Mouse (Mus musculus): ENCODE measurements around the gene Coro1b. TPM values are rescaled to one million over a fixed set of nuclear protein-coding genes. Genes with fewer than 3 reads are reported as not detected.

Coro1b gene
- polyA plus RNA-seq, 1 experiment from 2014 or later, result 130 TPM

GRCm38 (mm10) chr19:4170723-4171392 is 22.4 kb downstream of the Coro1b start:
- Histone ChIP-seq H3K27ac (peak overlapping the region; percentile 37; the same call in 1 of the 2 replicates), H3K4me3 (peak overlapping the region; percentile 8; the same call in 1 of the 2 replicates), H3K9me3 (no peaks in the 10 kb centered on the region), H3K4me1 (peaks cover 37% of the 10 kb centered on the region), H3K36me3 (replicated peaks) (no peaks in the 10 kb centered on the region), H3K27me3 (ENCODE audit: poor library complexity, severe bottlenecking) (peaks cover 33% of the 10 kb centered on the region)
- DNase-seq (ENCODE audit: extremely low spot score, low spot score), result no peak
- 84% methylated on average over 10 of the region's 10 CpGs for WGBS

- no peaks in the 10 kb centered on the region for H3K36me3 ChIP-seq (replicated peaks)
- 77% methylated on average over 13 of the region's 13 CpGs for WGBS
- H3K4me1 ChIP-seq, result peaks cover 39% of the 10 kb centered on the region
- H3K27me3 ChIP-seq (ENCODE audit: poor library complexity, severe bottlenecking), result peaks cover 40% of the 10 kb centered on the region
- peak overlapping the region; percentile 8; the same call in 1 of the 2 replicates for H3K4me3 ChIP-seq
- no peak for DNase-seq (ENCODE audit: extremely low spot score, low spot score)
- H3K27ac ChIP-seq, result peak overlapping the region; percentile 37; the same call in 1 of the 2 replicates
- H3K9me3 ChIP-seq, result no peaks in the 10 kb centered on the region
Measured at GRCm38 (mm10) chr19:4171393-4172290, 23.2 kb downstream of the Coro1b start.

- 62% methylated on average over 11 of the region's 11 CpGs for whole genome bisulfite sequencing
- Histone ChIP-seq H3K4me3 (no peak overlapping the region), H3K9me3 (no peaks in the 10 kb centered on the region), H3K27me3 (ENCODE audit: poor library complexity, severe bottlenecking) (peaks cover 44% of the 10 kb centered on the region), H3K4me1 (peaks cover 39% of the 10 kb centered on the region), H3K36me3 (replicated peaks) (no peaks in the 10 kb centered on the region), H3K27ac (no peak overlapping the region)
- DNase-seq (ENCODE audit: extremely low spot score, low spot score), result no peak
Measured at GRCm38 (mm10) chr19:4172925-4173324, 24.5 kb downstream of the Coro1b start.

- Histone ChIP-seq H3K9me3 (no peaks in the 10 kb centered on the region), H3K36me3 (replicated peaks) (no peaks in the 10 kb centered on the region), H3K27ac (peak within 1 kb of the TSS; percentile 62), H3K4me1 (peaks cover 28% of the 10 kb centered on the region), H3K4me3 (peak within 1 kb of the TSS; percentile 31), H3K27me3 (ENCODE audit: poor library complexity, severe bottlenecking) (peaks cover 40% of the 10 kb centered on the region)
- 4% methylated on average over 11 of the region's 11 CpGs for WGBS
- no peak for DNase-seq (ENCODE audit: extremely low spot score, low spot score)
Measured at GRCm38 (mm10) chr19:4175368-4175947, 27.0 kb downstream of the Coro1b start, which contains the start of gene Carns1. Carns1 (minus strand) TSS chr19:4175479.

GRCm38 (mm10) chr19:4180411-4180810 is 32.0 kb downstream of the Coro1b start:
- Histone ChIP-seq H3K27ac (no peak overlapping the region), H3K9me3 (no peaks in the 10 kb centered on the region), H3K27me3 (ENCODE audit: poor library complexity, severe bottlenecking) (peaks cover 14% of the 10 kb centered on the region), H3K4me3 (no peak overlapping the region), H3K36me3 (replicated peaks) (no peaks in the 10 kb centered on the region), H3K4me1 (peaks cover 33% of the 10 kb centered on the region)
- 89% methylated on average over 7 of the region's 7 CpGs for WGBS
- no peak for DNase-seq (ENCODE audit: extremely low spot score, low spot score)

GRCm38 (mm10) chr19:4181892-4182291 is 33.5 kb downstream of the Coro1b start:
- no peak overlapping the region for H3K27ac ChIP-seq
- 49% methylated on average over 3 of the region's 3 CpGs for WGBS
- H3K27me3 ChIP-seq (ENCODE audit: poor library complexity, severe bottlenecking), result peaks cover 1% of the 10 kb centered on the region; the same call in 1 of the 2 replicates
- DNase-seq (ENCODE audit: extremely low spot score, low spot score), result no peak
- no peaks in the 10 kb centered on the region for H3K36me3 ChIP-seq (replicated peaks)
- H3K4me1 ChIP-seq, result peaks cover 30% of the 10 kb centered on the region
- H3K9me3 ChIP-seq, result no peaks in the 10 kb centered on the region
- no peak overlapping the region for H3K4me3 ChIP-seq

- no peaks in the 10 kb centered on the region for H3K27me3 ChIP-seq (ENCODE audit: poor library complexity, severe bottlenecking)
- H3K36me3 ChIP-seq (replicated peaks), result no peaks in the 10 kb centered on the region
- no peaks in the 10 kb centered on the region for H3K9me3 ChIP-seq
- H3K4me3 ChIP-seq, result no peak overlapping the region
- H3K4me1 ChIP-seq, result peaks cover 30% of the 10 kb centered on the region
- WGBS, result 82% methylated on average over 2 of the region's 2 CpGs
- no peak for DNase-seq (ENCODE audit: extremely low spot score, low spot score)
- 0 out of 2 replicates have a peak overlapping the region, but pooled peaks have one; percentile 4 for H3K27ac ChIP-seq
Measured at GRCm38 (mm10) chr19:4183689-4184088, 35.3 kb downstream of the Coro1b start.

- no peaks in the 10 kb centered on the region for H3K9me3 ChIP-seq
- no peak overlapping the region for H3K4me3 ChIP-seq
- H3K4me1 ChIP-seq, result peaks cover 30% of the 10 kb centered on the region
- H3K27me3 ChIP-seq (ENCODE audit: poor library complexity, severe bottlenecking), result no peaks in the 10 kb centered on the region
- WGBS, result 66% methylated on average over 15 of the region's 15 CpGs
- H3K27ac ChIP-seq, result 0 out of 2 replicates have a peak overlapping the region, but pooled peaks have one; percentile 37
- DNase-seq (ENCODE audit: extremely low spot score, low spot score), result no peak
- H3K36me3 ChIP-seq (replicated peaks), result no peaks in the 10 kb centered on the region
Measured at GRCm38 (mm10) chr19:4184976-4185975, 36.9 kb downstream of the Coro1b start.

- no peak overlapping the region for H3K27ac ChIP-seq
- no peak for DNase-seq (ENCODE audit: extremely low spot score, low spot score)
- H3K4me3 ChIP-seq, result no peak overlapping the region
- WGBS, result 77% methylated on average over 3 of the region's 3 CpGs
- H3K9me3 ChIP-seq, result no peaks in the 10 kb centered on the region
- peaks cover 40% of the 10 kb centered on the region for H3K4me1 ChIP-seq
- H3K36me3 ChIP-seq (replicated peaks), result no peaks in the 10 kb centered on the region
- no peaks in the 10 kb centered on the region for H3K27me3 ChIP-seq (ENCODE audit: poor library complexity, severe bottlenecking)
Measured at GRCm38 (mm10) chr19:4187303-4187702, 38.9 kb downstream of the Coro1b start.

- Histone ChIP-seq H3K4me1 (peaks cover 49% of the 10 kb centered on the region), H3K27me3 (ENCODE audit: poor library complexity, severe bottlenecking) (no peaks in the 10 kb centered on the region), H3K27ac (no peak overlapping the region), H3K4me3 (no peak overlapping the region), H3K36me3 (replicated peaks) (peaks cover 14% of the 10 kb centered on the region), H3K9me3 (no peaks in the 10 kb centered on the region)
- no peak for DNase-seq (ENCODE audit: extremely low spot score, low spot score)
- WGBS, result 90% methylated on average over 12 of the region's 12 CpGs
Measured at GRCm38 (mm10) chr19:4189051-4189620, 40.7 kb downstream of the Coro1b start.

GRCm38 (mm10) chr19:4190831-4191334 is 42.5 kb downstream of the Coro1b start, which contains the start of gene Tbc1d10c:
Tbc1d10c (minus strand) TSS chr19:4191284.
- Histone ChIP-seq H3K4me1 (peaks cover 42% of the 10 kb centered on the region), H3K9me3 (no peaks in the 10 kb centered on the region), H3K4me3 (peak within 1 kb of the TSS; percentile 96), H3K27ac (peak within 1 kb of the TSS; percentile 98), H3K27me3 (ENCODE audit: poor library complexity, severe bottlenecking) (no peaks in the 10 kb centered on the region), H3K36me3 (replicated peaks) (peaks cover 31% of the 10 kb centered on the region)
- WGBS, result 69% methylated on average over 4 of the region's 4 CpGs
- DNase-seq (ENCODE audit: extremely low spot score, low spot score), result no peak
